Mouse (Mus musculus): ENCODE measurements around the gene Tm6sf2. TPM values are rescaled to one million over a fixed set of nuclear protein-coding genes. Genes with fewer than 3 reads are reported as not detected.

Gene Tm6sf2
- total RNA-seq, 4 experiments from 2014 or later = 0.17 to 1.2 (median 0.85) TPM

GRCm38 (mm10) chr8:70089296-70089960 lies 16.7 kb downstream of the Tm6sf2 start:
- no peak for DNase-seq

DNA sequence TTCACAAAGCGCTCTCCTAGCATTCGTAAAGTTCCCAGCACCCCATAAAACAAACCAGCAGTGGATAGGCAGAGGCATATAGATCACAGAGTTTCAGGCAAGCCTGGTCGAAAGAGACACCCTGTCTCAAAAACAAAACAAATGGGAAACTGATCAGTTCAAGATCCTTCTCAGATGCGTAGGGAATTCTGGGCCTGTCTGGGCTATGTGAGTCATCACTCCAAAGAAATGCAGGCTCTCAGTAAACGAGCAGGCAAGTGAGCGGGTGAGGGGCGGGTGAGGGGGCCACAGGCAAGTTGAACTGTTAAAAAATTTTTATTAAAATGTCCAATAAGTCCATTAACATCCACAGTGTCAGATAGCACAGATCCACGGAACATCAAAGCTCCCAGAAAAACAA lies 20.1 kb downstream of the Tm6sf2 start:
- no peak for DNase-seq

DNA sequence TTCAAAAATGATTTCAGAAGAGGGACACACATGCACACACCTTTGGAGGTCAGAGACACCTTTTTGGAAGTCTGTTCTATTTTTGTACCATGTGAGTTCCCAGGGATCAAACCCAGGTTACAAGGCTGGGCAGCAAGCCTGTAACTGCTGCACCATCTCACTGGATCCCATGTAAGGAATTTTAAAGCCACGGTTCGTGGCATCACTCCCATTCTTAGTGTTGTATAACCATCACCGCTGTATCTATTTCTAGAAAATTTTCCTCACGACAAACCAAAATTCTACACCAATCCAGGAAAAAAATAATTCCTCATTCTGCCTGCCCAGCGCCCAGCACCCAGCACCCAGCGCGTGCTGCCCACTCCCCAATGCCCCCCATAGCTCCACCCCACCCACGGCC lies 26.6 kb downstream of the Tm6sf2 start:
- no peak for DNase-seq

DNA sequence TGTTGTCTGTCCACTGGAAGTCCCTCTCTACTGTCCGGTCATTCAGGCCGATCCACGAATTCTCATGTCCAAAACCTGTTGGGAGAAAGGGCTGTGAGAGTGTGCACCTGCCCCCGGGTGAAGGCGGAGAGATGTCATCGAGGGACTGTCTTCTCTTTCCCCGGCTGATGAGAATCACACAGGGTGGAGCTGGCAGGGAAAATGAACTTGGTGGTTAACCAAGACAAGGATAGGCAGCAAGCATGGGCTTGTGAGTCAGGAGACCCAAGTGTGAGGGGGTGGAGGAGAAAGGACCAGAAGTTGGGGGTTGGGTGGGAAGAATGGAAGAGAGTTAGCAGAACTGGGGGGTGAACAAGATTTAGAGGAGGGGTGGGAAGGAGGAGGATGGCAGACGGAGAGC lies 27.5 kb downstream of the Tm6sf2 start:
- DNase-seq = no peak

DNA sequence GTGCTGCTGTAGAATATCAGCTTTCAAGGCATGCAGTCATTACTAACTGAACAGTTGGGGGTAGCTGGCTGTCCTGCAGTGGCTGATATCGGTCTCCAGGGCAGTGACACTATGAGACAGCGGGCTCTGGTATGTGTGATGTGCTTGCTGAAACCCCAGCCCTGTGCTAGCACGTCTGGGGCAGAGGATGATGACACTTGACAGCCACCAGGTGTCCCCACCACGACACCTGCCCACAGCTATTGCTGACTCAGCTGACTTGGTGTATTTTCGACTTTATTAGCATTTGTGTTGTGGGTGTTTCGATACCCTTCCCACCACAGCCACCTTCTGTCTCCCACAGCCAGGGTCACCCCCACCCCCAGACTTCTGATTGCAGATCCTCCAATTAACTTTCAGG lies 31.8 kb downstream of the Tm6sf2 start:
- no peak for DNase-seq

- DNase-seq = no peak
These were observed 32.2 kb downstream of the Tm6sf2 start for GRCm38 (mm10) chr8:70104922-70105321.

- DNase-seq = no peak
These were observed 37.7 kb downstream of the Tm6sf2 start for GRCm38 (mm10) chr8:70110451-70110850.

- no peak for DNase-seq
These were observed 38.6 kb downstream of the Tm6sf2 start for GRCm38 (mm10) chr8:70111192-70111795.

DNA sequence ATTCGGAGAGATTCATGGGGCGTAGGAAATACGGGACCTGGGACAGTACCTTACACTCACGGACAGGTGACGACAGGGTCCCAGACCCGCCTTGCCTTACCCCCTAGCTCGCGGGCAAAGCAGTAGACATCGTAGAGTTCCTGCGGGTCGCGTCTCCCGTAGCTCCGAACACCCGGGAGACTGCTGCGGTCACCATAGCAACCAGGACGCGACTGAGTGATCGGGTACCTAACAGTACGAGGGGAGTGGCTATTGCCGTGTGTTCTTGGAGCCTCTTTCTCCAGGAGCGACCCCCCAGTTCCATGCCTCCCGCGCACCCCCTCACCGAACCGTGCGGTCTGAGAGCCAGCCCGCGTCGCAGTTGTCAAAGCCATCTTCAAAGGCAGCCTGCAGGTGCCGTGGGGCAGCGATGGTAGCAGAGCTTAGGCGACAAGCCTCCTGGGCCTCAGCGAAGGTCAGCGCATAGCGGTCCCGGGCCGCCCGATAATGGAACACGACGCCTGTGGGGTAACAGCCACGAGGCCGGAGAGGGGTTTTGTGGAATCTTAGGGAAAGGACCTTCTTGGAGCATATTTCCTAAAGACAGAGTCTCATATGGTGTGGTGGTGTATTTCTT lies 39.8 kb downstream of the Tm6sf2 start:
- no peak for DNase-seq

GRCm38 (mm10) chr8:70114488-70114887 lies 41.8 kb downstream of the Tm6sf2 start:
- no peak for DNase-seq

DNA sequence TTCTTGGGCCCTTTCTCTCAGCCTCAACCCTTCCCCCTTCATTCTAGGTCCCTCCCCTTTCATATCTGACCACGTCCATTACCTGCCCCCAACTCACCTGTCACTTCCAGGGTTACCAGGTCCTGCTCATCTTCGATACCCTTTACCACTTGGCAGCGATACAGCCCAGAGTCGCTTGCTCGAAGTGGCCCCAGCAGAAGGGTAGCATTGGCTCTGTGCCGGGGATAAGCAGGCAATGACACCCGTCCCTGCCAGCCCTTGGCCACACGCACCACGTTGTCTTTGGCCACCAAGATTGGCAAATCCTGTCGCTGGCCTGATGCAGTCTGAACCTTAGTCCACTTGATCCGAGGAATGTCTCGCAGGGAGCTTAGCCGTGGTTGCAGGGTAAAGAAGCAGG lies 42.2 kb downstream of the Tm6sf2 start:
- DNase-seq = no peak

- no peak for DNase-seq
These were observed 44.9 kb downstream of the Tm6sf2 start for GRCm38 (mm10) chr8:70117611-70118010.

- DNase-seq = no peak
These were observed 46.3 kb downstream of the Tm6sf2 start for GRCm38 (mm10) chr8:70118726-70119700.

DNA sequence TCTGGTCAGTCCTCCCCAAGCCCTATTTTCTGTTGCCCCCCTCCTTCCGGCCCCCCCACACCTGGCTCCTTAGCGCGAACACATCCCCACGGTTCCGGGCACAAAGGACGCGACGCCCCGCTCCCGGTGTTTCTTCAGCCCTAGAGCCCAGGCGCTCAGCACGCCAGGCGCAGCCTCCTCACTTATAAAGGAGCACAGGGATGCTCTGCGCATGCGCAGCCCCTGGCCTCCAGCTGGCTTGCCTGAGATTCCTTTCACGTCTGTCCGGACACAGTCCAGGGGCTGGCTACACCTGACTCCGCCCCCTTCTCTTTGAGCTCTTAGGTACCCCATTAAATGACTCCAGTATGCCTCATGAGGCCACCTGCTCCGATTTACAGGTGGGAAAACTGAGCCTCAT lies 47.9 kb downstream of the Tm6sf2 start, which contains the start of gene Ncan:
Gene Ncan, minus strand, starts transcription at position 207 of the 400 bp plus-strand sequence.
- DNase-seq = no peak

GRCm38 (mm10) chr8:70122863-70123262 lies 50.1 kb downstream of the Tm6sf2 start:
- no peak for DNase-seq

GRCm38 (mm10) chr8:70124992-70125391 lies 52.3 kb downstream of the Tm6sf2 start:
- DNase-seq = no peak

GRCm38 (mm10) chr8:70128435-70128834 lies 55.7 kb downstream of the Tm6sf2 start:
- DNase-seq = peak; percentile 34

GRCm38 (mm10) chr8:70129309-70129952 lies 56.7 kb downstream of the Tm6sf2 start:
- peak; percentile 28 for DNase-seq

Data from adrenal gland, adult 8-10 months (tissue).